ENCODE assay signal across 21 mouse cellular contexts in genomic region chr1:168395523-168396159, GRCm38 (mm10). TPM values are rescaled to one million over a fixed set of nuclear protein-coding genes. Genes with fewer than 3 reads are reported as not detected.
DNase-seq lines count a peak whose midpoint lies in the region; ATAC-seq and TF ChIP-seq lines count a peak whose summit lies in the region.
"Had no signal": no experiment of that assay in that cellular context is flagged by ENCODE, and none has a peak within 500 bp of the region (broad histone marks: within the 10 kb centered on the region; RNA-seq: fewer than 3 reads in every experiment).

No protein-coding gene starts in this region.

- TF ChIP-seq CTCF in kidney, adult 2 months (conservative IDR thresholded peaks at IDR 0.05; ENCODE audit: insufficient read depth, insufficient read length, low read depth, low read length), result no peak
- TF ChIP-seq CTCF in left cerebral cortex, adult 2 months (IDR thresholded peaks at IDR 0.05), result no peak

- peak overlapping the region; percentile 28; the same call in 1 of the 2 replicates for H3K27ac ChIP-seq in kidney, adult 2 months (ENCODE audit: insufficient read depth, low read depth, low read length)
- H3K27ac ChIP-seq in kidney, embryonic 16.5 days (ENCODE audit: low read length), result no peak overlapping the region
- H3K27ac ChIP-seq in embryonic facial prominence, embryonic 10.5 days (replicated peaks), result no peak overlapping the region
- H3K27ac ChIP-seq in left cerebral cortex, adult 2 months, result no peak overlapping the region
- H3K27ac ChIP-seq: hindbrain, embryonic 15.5 days had no signal

- no peak overlapping the region for H3K4me3 ChIP-seq in kidney, adult 2 months (ENCODE audit: insufficient read depth, low read depth, low read length)
- no peak overlapping the region for H3K4me3 ChIP-seq in kidney, embryonic 16.5 days (ENCODE audit: low read length)
- no peak overlapping the region for H3K4me3 ChIP-seq in embryonic facial prominence, embryonic 10.5 days
- no peak overlapping the region for H3K4me3 ChIP-seq in left cerebral cortex, adult 2 months
- H3K4me3 ChIP-seq: forebrain, embryonic 13.5 days; heart, embryonic 13.5 days; hindbrain, embryonic 15.5 days had no signal

- H3K9me3 ChIP-seq in kidney, embryonic 16.5 days (ENCODE audit: low read length), result no peaks in the 10 kb centered on the region
- H3K9me3 ChIP-seq in embryonic facial prominence, embryonic 10.5 days, result no peaks in the 10 kb centered on the region
- H3K9me3 ChIP-seq: forebrain, embryonic 13.5 days; heart, embryonic 13.5 days; hindbrain, embryonic 15.5 days had no signal

- intact Hi-C loops in heart, postnatal 10 days (cut with DNase I), result no loop called here
- intact Hi-C loops in left cerebral cortex, adult 2 months (cut with DNase I), result no loop called here

- no peak for TF ChIP-seq POLR2A in kidney, adult 2 months (IDR thresholded peaks at IDR 0.05; ENCODE audit: low read depth, low read length)

- no peak overlapping the region for H3K9ac ChIP-seq in kidney, embryonic 16.5 days (replicated peaks; ENCODE audit: low read length)
- H3K9ac ChIP-seq: forebrain, embryonic 13.5 days; forebrain, postnatal 0 days; heart, embryonic 13.5 days; hindbrain, embryonic 15.5 days had no signal

- peak; percentile 64 for DNase-seq in heart, adult 11 months
- no peak for DNase-seq in heart, postnatal 10 days
- DNase-seq in kidney, adult 2 months, result no peak
- DNase-seq in ES-CJ7 (ENCODE audit: low read depth, low spot score), result peak; percentile 86
- peak; percentile 7 for DNase-seq in embryonic facial prominence, embryonic 10.5 days (ENCODE audit: low spot score)
- DNase-seq in thymus, postnatal 10 days (ENCODE audit: low spot score in 2 of 2), result no peak
- DNase-seq in left cerebral cortex, adult 2 months (ENCODE audit: extremely low spot score in 1 of 2, low spot score in 2 of 2), result no peak
- DNase-seq: adrenal gland, postnatal 14 days; cerebellum, adult 11-12 months; cerebellum, adult 9-10 months; cerebellum, postnatal 36 days; forebrain, postnatal 0 days; gastrocnemius, postnatal 36 days; heart, postnatal 36 days had no signal

- no peak for ATAC-seq in kidney, embryonic 16.5 days (ENCODE audit: low FRiP score, low TSS enrichment)
- ATAC-seq: activated CD4-positive, CD25-positive, alpha-beta regulatory T cell, adult 4 months; forebrain, embryonic 13.5 days; forebrain, postnatal 0 days; intestine, embryonic 16.5 days had no signal

- no peak overlapping the region for H3K4me2 ChIP-seq in kidney, embryonic 16.5 days (replicated peaks; ENCODE audit: low read depth, low read length)
- H3K4me2 ChIP-seq: forebrain, embryonic 13.5 days; heart, embryonic 13.5 days; hindbrain, embryonic 15.5 days had no signal

- peaks cover 1% of the 10 kb centered on the region; the same call in 1 of the 2 replicates for H3K36me3 ChIP-seq in kidney, adult 2 months (ENCODE audit: control insufficient read depth, insufficient read depth, low read length)
- peaks cover 31% of the 10 kb centered on the region for H3K36me3 ChIP-seq in kidney, embryonic 16.5 days (ENCODE audit: insufficient read depth, low read length)
- peaks cover 64% of the 10 kb centered on the region for H3K36me3 ChIP-seq in embryonic facial prominence, embryonic 10.5 days (replicated peaks)
- H3K36me3 ChIP-seq: G1E had no signal

- no peaks in the 10 kb centered on the region for H3K27me3 ChIP-seq in kidney, adult 2 months (replicated peaks; ENCODE audit: control insufficient read depth, insufficient read depth, low read length)
- H3K27me3 ChIP-seq in kidney, embryonic 16.5 days (ENCODE audit: insufficient read depth, low read length), result no peaks in the 10 kb centered on the region
- H3K27me3 ChIP-seq in embryonic facial prominence, embryonic 10.5 days (replicated peaks; ENCODE audit: low read depth, poor library complexity, severe bottlenecking), result no peaks in the 10 kb centered on the region
- H3K27me3 ChIP-seq: forebrain, embryonic 13.5 days; heart, embryonic 13.5 days; hindbrain, embryonic 15.5 days had no signal

- peaks cover 36% of the 10 kb centered on the region for H3K4me1 ChIP-seq in kidney, adult 2 months (ENCODE audit: control insufficient read depth, insufficient read depth, low read length)
- peaks cover 48% of the 10 kb centered on the region for H3K4me1 ChIP-seq in kidney, embryonic 16.5 days (ENCODE audit: insufficient read depth, low read length)
- H3K4me1 ChIP-seq in embryonic facial prominence, embryonic 10.5 days, result peaks cover 50% of the 10 kb centered on the region

- 64% methylated on average over 3 of the region's 3 CpGs for WGBS in kidney, adult 2 months
- 69% methylated on average over 3 of the region's 3 CpGs for WGBS in kidney, embryonic 16.5 days
- WGBS in embryonic facial prominence, embryonic 10.5 days, result 72% methylated on average over 3 of the region's 3 CpGs

RNA-seq across cellular contexts. Expression of gene Pbx1, which starts 36.4 kb away (rescaled TPM):
- 10 to 100 TPM; 67.4 to 78.3 TPM for total RNA-seq in heart, postnatal 10 days (2021)
- 46.9 and 49.2 TPM in 2 replicates for polyA plus RNA-seq in kidney, adult 2 months (2012; rRNA removed)
- polyA plus RNA-seq in kidney, embryonic 16.5 days (2015; fragmentation: Nextera tagmentation; extraction: Ambion mirVana), result 67.3 and 75.5 TPM in 2 replicates
- 37.2 and 41.6 TPM in 2 replicates for polyA plus RNA-seq in embryonic facial prominence, embryonic 10.5 days (2016; fragmentation: Nextera tagmentation; extraction: Ambion mirVana)
- total RNA-seq in left cerebral cortex, adult 2 months (2021), result 100 to 1,000 TPM; 140 to 143 TPM
- polyA plus RNA-seq: G1E had no signal

Comparison
In these comparisons a context has a peak if more than half of its experiments do, and no peak if none do; other contexts are left out.
1. DNase-seq: peak in heart, adult 11 months (single experiment), ES-CJ7 (single experiment) and embryonic facial prominence, embryonic 10.5 days (single experiment); none in heart, postnatal 10 days (0 of 2), kidney, adult 2 months (single experiment), thymus, postnatal 10 days (0 of 2) and left cerebral cortex, adult 2 months (0 of 2).